ENCODE assay signal across 9 mouse cellular contexts in the genomic region with DNA sequence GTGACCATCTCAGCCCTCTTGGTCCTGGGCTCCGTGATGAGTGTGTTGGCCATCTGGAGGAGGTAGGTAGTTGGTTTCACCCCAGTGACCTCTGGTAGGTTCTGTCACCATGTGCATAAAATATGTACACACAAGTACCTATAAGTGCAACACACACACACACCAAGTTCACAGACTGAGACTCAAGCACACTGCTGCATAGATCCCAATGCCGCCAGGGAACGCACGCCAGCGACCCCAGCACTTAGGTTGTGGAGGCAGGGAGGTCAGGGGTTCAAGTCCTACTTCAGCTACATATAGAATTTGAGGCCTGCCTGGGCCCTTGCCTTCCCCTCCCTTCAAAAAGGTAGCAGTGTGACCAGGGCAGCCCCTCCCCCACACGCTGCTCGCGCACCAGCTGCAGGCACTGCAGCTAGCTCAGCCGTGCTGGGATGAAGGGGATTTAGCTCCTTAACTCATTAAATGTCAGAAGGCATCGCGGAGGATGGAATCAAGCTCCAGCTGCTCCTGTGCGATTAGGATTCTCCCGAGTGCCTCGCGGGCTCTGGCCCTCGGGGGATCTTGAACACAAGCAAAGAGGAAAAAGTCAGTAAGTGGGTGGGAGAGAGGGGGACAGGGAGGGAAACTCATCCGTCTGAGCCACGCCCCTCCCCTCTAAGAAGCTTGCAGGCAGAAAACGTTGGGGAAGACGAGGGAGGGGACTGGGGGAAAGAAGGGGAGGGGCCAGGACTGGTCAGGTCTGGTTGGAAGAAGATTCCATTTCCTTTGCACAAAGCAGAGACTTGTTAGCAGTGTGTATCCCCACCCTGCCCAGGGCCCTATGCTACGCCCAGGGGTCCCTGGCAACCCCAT. TPM values are rescaled to one million over a fixed set of nuclear protein-coding genes. Genes with fewer than 3 reads are reported as not detected.
DNase-seq lines count a peak whose midpoint lies in the region; ATAC-seq lines count a peak whose summit lies in the region.
"Had no signal": no experiment of that assay in that cellular context is flagged by ENCODE, and none has a peak within 500 bp of the region (broad histone marks: within the 10 kb centered on the region; RNA-seq: fewer than 3 reads in every experiment).

No protein-coding gene starts in this region.

- peaks cover 7% of the 10 kb centered on the region for H3K4me1 ChIP-seq in heart, embryonic 15.5 days (replicated peaks)
- peaks cover 9% of the 10 kb centered on the region for H3K4me1 ChIP-seq in forebrain, embryonic 15.5 days
- peaks cover 27% of the 10 kb centered on the region for H3K4me1 ChIP-seq in midbrain, embryonic 11.5 days (ENCODE audit: control insufficient read depth, insufficient read depth, low read length)

- DNase-seq in heart, postnatal 25 days (ENCODE audit: low spot score), result no peak
- peak; percentile 74 for DNase-seq in WW6 (ENCODE audit: low read depth, low spot score)
- peak; percentile 96 for DNase-seq in midbrain, embryonic 11.5 days (ENCODE audit: low spot score, missing footprints)
- DNase-seq in gastrocnemius, postnatal 14 days, result no peak
- no peak for DNase-seq in frontal cortex, postnatal 36 days (ENCODE audit: low spot score in 2 of 2)
- no peak for DNase-seq in natural killer cell, adult 2 months (ENCODE audit: low spot score in 2 of 2)

- H3K36me3 ChIP-seq in heart, embryonic 15.5 days, result no peaks in the 10 kb centered on the region
- no peaks in the 10 kb centered on the region for H3K36me3 ChIP-seq in forebrain, embryonic 15.5 days
- no peaks in the 10 kb centered on the region for H3K36me3 ChIP-seq in midbrain, embryonic 11.5 days (ENCODE audit: control insufficient read depth, insufficient read depth, low read length)
- H3K36me3 ChIP-seq: G1E had no signal

- H3K4me2 ChIP-seq in heart, embryonic 15.5 days, result peak overlapping the region; percentile 38
- peak overlapping the region; percentile 33 for H3K4me2 ChIP-seq in forebrain, embryonic 15.5 days (replicated peaks)
- peak overlapping the region; percentile 29 for H3K4me2 ChIP-seq in midbrain, embryonic 11.5 days

- no peak overlapping the region for H3K27ac ChIP-seq in heart, embryonic 15.5 days
- peak overlapping the region; percentile 27; the same call in 1 of the 2 replicates for H3K27ac ChIP-seq in forebrain, embryonic 15.5 days (replicated peaks)
- H3K27ac ChIP-seq in midbrain, embryonic 11.5 days (ENCODE audit: low read depth, low read length), result peak overlapping the region; percentile 94

- H3K9ac ChIP-seq in heart, embryonic 15.5 days, result no peak overlapping the region
- H3K9ac ChIP-seq in forebrain, embryonic 15.5 days (replicated peaks), result 0 out of 2 replicates have a peak overlapping the region, but pooled peaks have one; percentile 14
- peak overlapping the region; percentile 51 for H3K9ac ChIP-seq in midbrain, embryonic 11.5 days (ENCODE audit: low read length)

- ATAC-seq in heart, embryonic 15.5 days (replicated peaks; ENCODE audit: insufficient number of reproducible peaks, insufficient read depth, low FRiP score, low read depth), result 0 out of 2 replicates have a peak, but pooled peaks have one; percentile 39
- ATAC-seq in forebrain, embryonic 15.5 days (replicated peaks), result peak; percentile 43; the same call in 1 of the 2 replicates
- ATAC-seq in midbrain, embryonic 11.5 days (ENCODE audit: low FRiP score), result peak; percentile 92

- WGBS in heart, embryonic 15.5 days, result 11% methylated on average over 21 of the region's 21 CpGs
- WGBS in forebrain, embryonic 15.5 days, result 6% methylated on average over 21 of the region's 21 CpGs
- WGBS in midbrain, embryonic 11.5 days, result 4% methylated on average over 21 of the region's 21 CpGs

- peaks cover 31% of the 10 kb centered on the region for H3K27me3 ChIP-seq in heart, embryonic 15.5 days
- no peaks in the 10 kb centered on the region for H3K27me3 ChIP-seq in forebrain, embryonic 15.5 days
- no peaks in the 10 kb centered on the region for H3K27me3 ChIP-seq in midbrain, embryonic 11.5 days (ENCODE audit: control insufficient read depth, insufficient read depth, low read length)

- intact Hi-C loops in heart, postnatal 25 days (cut with DNase I), result no loop called here
- intact Hi-C loops in gastrocnemius, postnatal 14 days (cut with DNase I; ENCODE audit: low total_unique reads), result no loop called here

- H3K4me3 ChIP-seq in heart, embryonic 15.5 days, result peak overlapping the region; percentile 12; the same call in 1 of the 2 replicates
- H3K4me3 ChIP-seq in forebrain, embryonic 15.5 days, result peak overlapping the region; percentile 15
- H3K4me3 ChIP-seq in midbrain, embryonic 11.5 days (ENCODE audit: low read depth, low read length), result peak overlapping the region; percentile 4; the same call in 1 of the 2 replicates

- no peaks in the 10 kb centered on the region for H3K9me3 ChIP-seq in heart, embryonic 15.5 days (replicated peaks)
- no peaks in the 10 kb centered on the region for H3K9me3 ChIP-seq in forebrain, embryonic 15.5 days
- H3K9me3 ChIP-seq in midbrain, embryonic 11.5 days (ENCODE audit: control insufficient read depth, low read length), result no peaks in the 10 kb centered on the region; the same call in 1 of the 2 replicates

RNA-seq across cellular contexts. Expression of a gene that starts 25.5 kb away (rescaled TPM):
- 0.10 TPM in 1 of 2 replicates, not detected in the other for polyA plus RNA-seq in heart, embryonic 15.5 days (2015; fragmentation: Nextera tagmentation; extraction: Ambion mirVana)
- total RNA-seq in heart, postnatal 25 days (2021), result not detected
- polyA plus RNA-seq in forebrain, embryonic 15.5 days (2015; fragmentation: Nextera tagmentation; extraction: Ambion mirVana), result 1.3 and 1.4 TPM in 2 replicates
- 4.6 and 4.7 TPM in 2 replicates for polyA plus RNA-seq in midbrain, embryonic 11.5 days (2014; fragmentation: Nextera tagmentation; extraction: Ambion mirVana)
- not detected for total RNA-seq in gastrocnemius, postnatal 14 days (2021)
- polyA plus RNA-seq: G1E had no signal

RNA-seq across cellular contexts. Expression of a gene that starts 30.7 kb away (rescaled TPM):
- polyA plus RNA-seq in heart, embryonic 15.5 days (2015; fragmentation: Nextera tagmentation; extraction: Ambion mirVana), result 8.2 and 9.7 TPM in 2 replicates
- total RNA-seq in heart, postnatal 25 days (2021), result 1 to 10 TPM; 7.4 to 7.9 TPM
- 16.2 and 20.0 TPM in 2 replicates for polyA plus RNA-seq in forebrain, embryonic 15.5 days (2015; fragmentation: Nextera tagmentation; extraction: Ambion mirVana)
- 3.8 and 4.3 TPM in 2 replicates for polyA plus RNA-seq in midbrain, embryonic 11.5 days (2014; fragmentation: Nextera tagmentation; extraction: Ambion mirVana)
- total RNA-seq in gastrocnemius, postnatal 14 days (2021), result 1 to 10 TPM; 5.9 to 7.3 TPM

RNA-seq across cellular contexts. Expression of a gene that starts 32.9 kb away (rescaled TPM):
- polyA plus RNA-seq in heart, embryonic 15.5 days (2015; fragmentation: Nextera tagmentation; extraction: Ambion mirVana), result 106 and 111 TPM in 2 replicates
- 1 to 10 TPM in 1 of 2 experiments, under 1 TPM in 1; 0.88 to 1.4 TPM for total RNA-seq in heart, postnatal 25 days (2021)
- 81.4 and 87.0 TPM in 2 replicates for polyA plus RNA-seq in forebrain, embryonic 15.5 days (2015; fragmentation: Nextera tagmentation; extraction: Ambion mirVana)
- polyA plus RNA-seq in midbrain, embryonic 11.5 days (2014; fragmentation: Nextera tagmentation; extraction: Ambion mirVana), result 244 and 248 TPM in 2 replicates
- 1 to 10 TPM; 3.8 to 4.0 TPM for total RNA-seq in gastrocnemius, postnatal 14 days (2021)

RNA-seq across cellular contexts. Expression of a gene that starts 44.2 kb away (rescaled TPM):
- polyA plus RNA-seq in heart, embryonic 15.5 days (2015; fragmentation: Nextera tagmentation; extraction: Ambion mirVana), result 0.16 TPM in 1 of 2 replicates, not detected in the other
- total RNA-seq in heart, postnatal 25 days (2021), result under 1 TPM; 0.08 to 0.29 TPM
- 9.3 and 10.2 TPM in 2 replicates for polyA plus RNA-seq in forebrain, embryonic 15.5 days (2015; fragmentation: Nextera tagmentation; extraction: Ambion mirVana)
- polyA plus RNA-seq in midbrain, embryonic 11.5 days (2014; fragmentation: Nextera tagmentation; extraction: Ambion mirVana), result 10.2 and 11.5 TPM in 2 replicates
- under 1 TPM; 0.16 TPM for total RNA-seq in gastrocnemius, postnatal 14 days (2021)
- polyA plus RNA-seq: G1E had no signal

RNA-seq across cellular contexts. Expression of a gene that starts 55.2 kb away (rescaled TPM):
- polyA plus RNA-seq in heart, embryonic 15.5 days (2015; fragmentation: Nextera tagmentation; extraction: Ambion mirVana), result 40.3 and 43.9 TPM in 2 replicates
- 10 to 100 TPM; 21.8 to 23.8 TPM for total RNA-seq in heart, postnatal 25 days (2021)
- polyA plus RNA-seq in forebrain, embryonic 15.5 days (2015; fragmentation: Nextera tagmentation; extraction: Ambion mirVana), result 81.3 and 86.1 TPM in 2 replicates
- polyA plus RNA-seq in midbrain, embryonic 11.5 days (2014; fragmentation: Nextera tagmentation; extraction: Ambion mirVana), result 52.7 and 60.0 TPM in 2 replicates
- 10 to 100 TPM; 20.2 to 21.4 TPM for total RNA-seq in gastrocnemius, postnatal 14 days (2021)

Comparison
In these comparisons a context has a peak if more than half of its experiments do, and no peak if none do; other contexts are left out.
1. ATAC-seq: peak in every context shown above with its lines; median percentile 92 in midbrain, embryonic 11.5 days; 43 in forebrain, embryonic 15.5 days; 39 in heart, embryonic 15.5 days.
2. DNase-seq: peak in WW6 (single experiment) and midbrain, embryonic 11.5 days (single experiment); none in heart, postnatal 25 days (single experiment), gastrocnemius, postnatal 14 days (single experiment), frontal cortex, postnatal 36 days (0 of 2) and natural killer cell, adult 2 months (0 of 2).
3. Peak in every context shown above with its lines, with median percentiles within 50 percentile points of each other: H3K4me2 ChIP-seq and H3K4me3 ChIP-seq.